Comparison of ENCODE assay signal across 26 mouse cellular contexts in the genomic region with DNA sequence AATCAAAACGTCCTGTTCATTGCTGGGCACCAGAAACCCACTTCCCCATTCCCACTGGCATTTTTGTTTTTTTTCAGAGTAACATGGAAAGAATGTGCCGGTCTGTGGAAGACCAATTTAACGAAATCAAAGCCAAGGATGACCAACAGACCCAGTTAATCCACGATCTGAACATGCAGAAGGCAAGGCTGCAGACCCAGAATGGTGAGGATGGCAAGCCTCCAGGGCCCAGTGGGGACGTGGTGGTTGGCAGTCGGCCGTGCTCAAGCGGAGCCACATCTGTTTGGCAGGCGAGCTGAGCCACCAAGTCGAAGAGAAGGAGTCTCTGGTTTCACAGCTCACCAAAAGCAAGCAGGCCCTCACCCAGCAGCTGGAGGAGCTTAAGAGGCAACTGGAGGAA. TPM values are rescaled to one million over a fixed set of nuclear protein-coding genes. Genes with fewer than 3 reads are reported as not detected.
DNase-seq lines count a peak whose midpoint lies in the region; ATAC-seq and TF ChIP-seq lines count a peak whose summit lies in the region.
"Had no signal": no experiment of that assay in that cellular context is flagged by ENCODE, and none has a peak within 500 bp of the region (broad histone marks: within the 10 kb centered on the region; RNA-seq: fewer than 3 reads in every experiment).

No protein-coding gene starts in this region.

- no peak for ATAC-seq in hindbrain, postnatal 0 days
- ATAC-seq in limb, embryonic 15.5 days (ENCODE audit: insufficient number of reproducible peaks, low FRiP score, low TSS enrichment, low read depth), result peak; percentile 44; the same call in 1 of the 2 replicates
- ATAC-seq: activated CD4-positive, CD25-positive, alpha-beta regulatory T cell, adult 4 months; forebrain, embryonic 15.5 days; intestine, embryonic 16.5 days; Patski had no signal

- H3K9ac ChIP-seq in hindbrain, postnatal 0 days (replicated peaks; ENCODE audit: low read length), result no peak overlapping the region
- no peak overlapping the region for H3K9ac ChIP-seq in limb, embryonic 15.5 days
- H3K9ac ChIP-seq: embryonic facial prominence, embryonic 13.5 days; forebrain, embryonic 15.5 days; heart, embryonic 15.5 days; hindbrain, embryonic 14.5 days had no signal

- H3K9me3 ChIP-seq in hindbrain, postnatal 0 days (ENCODE audit: low read length), result no peaks in the 10 kb centered on the region
- H3K9me3 ChIP-seq in hindbrain, embryonic 10.5 days, result no peaks in the 10 kb centered on the region
- no peaks in the 10 kb centered on the region for H3K9me3 ChIP-seq in limb, embryonic 15.5 days
- H3K9me3 ChIP-seq: embryonic facial prominence, embryonic 13.5 days; forebrain, embryonic 15.5 days; heart, embryonic 15.5 days had no signal

- H3K27ac ChIP-seq in hindbrain, postnatal 0 days, result no peak overlapping the region
- H3K27ac ChIP-seq in hindbrain, embryonic 10.5 days, result no peak overlapping the region
- peak overlapping the region; percentile 11; the same call in 1 of the 2 replicates for H3K27ac ChIP-seq in limb, embryonic 15.5 days
- H3K27ac ChIP-seq: forebrain, embryonic 15.5 days; heart, embryonic 15.5 days; hindbrain, embryonic 14.5 days had no signal

- DNase-seq in cerebellum, postnatal 14 days, result peak; percentile 65 to 70
- no peak for DNase-seq in cerebellum, postnatal 36 days
- peak; percentile 41 for DNase-seq in hindbrain, postnatal 0 days (ENCODE audit: low spot score)
- DNase-seq in hindbrain, embryonic 10.5 days (ENCODE audit: low spot score), result no peak
- DNase-seq in Muller cell, postnatal 12 days (ENCODE audit: inconsistent ontology term), result peak; percentile 64
- DNase-seq in frontal cortex, postnatal 25 days (ENCODE audit: low spot score in 2 of 2), result no peak
- DNase-seq: adrenal gland, postnatal 14 days; cerebellum, adult 11-12 months; cerebellum, adult 9-11 months; heart, adult 18-20 months; heart, postnatal 14 days had no signal

- TF ChIP-seq CTCF in hindbrain, postnatal 0 days (IDR thresholded peaks at IDR 0.05; ENCODE audit: low read depth), result no peak

- no peak overlapping the region for H3K4me2 ChIP-seq in hindbrain, postnatal 0 days (ENCODE audit: low read depth, low read length)
- no peak overlapping the region for H3K4me2 ChIP-seq in limb, embryonic 15.5 days
- H3K4me2 ChIP-seq: embryonic facial prominence, embryonic 13.5 days; forebrain, embryonic 15.5 days; heart, embryonic 11.5 days; heart, embryonic 15.5 days; hindbrain, embryonic 14.5 days had no signal

- H3K36me3 ChIP-seq in hindbrain, postnatal 0 days (ENCODE audit: insufficient read depth, low read length), result no peaks in the 10 kb centered on the region
- no peaks in the 10 kb centered on the region for H3K36me3 ChIP-seq in hindbrain, embryonic 10.5 days
- H3K36me3 ChIP-seq in limb, embryonic 15.5 days, result no peaks in the 10 kb centered on the region
- H3K36me3 ChIP-seq: embryonic facial prominence, embryonic 13.5 days; forebrain, embryonic 15.5 days; heart, embryonic 15.5 days had no signal

- H3K4me3 ChIP-seq in hindbrain, postnatal 0 days (ENCODE audit: low read length), result no peak overlapping the region
- no peak overlapping the region for H3K4me3 ChIP-seq in hindbrain, embryonic 10.5 days
- H3K4me3 ChIP-seq in limb, embryonic 15.5 days, result no peak overlapping the region
- H3K4me3 ChIP-seq: embryonic facial prominence, embryonic 13.5 days; erythroblast, embryonic 14.5 days; forebrain, embryonic 15.5 days; heart, embryonic 15.5 days had no signal

- WGBS in hindbrain, postnatal 0 days, result 52% methylated on average over 10 of the region's 10 CpGs
- 80% methylated on average over 10 of the region's 10 CpGs for WGBS in hindbrain, embryonic 10.5 days
- 35% methylated on average over 10 of the region's 10 CpGs for WGBS in limb, embryonic 15.5 days

- H3K27me3 ChIP-seq in hindbrain, postnatal 0 days (ENCODE audit: insufficient read depth, low read length), result no peaks in the 10 kb centered on the region
- no peaks in the 10 kb centered on the region for H3K27me3 ChIP-seq in hindbrain, embryonic 10.5 days (ENCODE audit: insufficient read depth, poor library complexity, severe bottlenecking)
- no peaks in the 10 kb centered on the region for H3K27me3 ChIP-seq in limb, embryonic 15.5 days
- H3K27me3 ChIP-seq: forebrain, embryonic 15.5 days had no signal

- no peaks in the 10 kb centered on the region for H3K4me1 ChIP-seq in hindbrain, postnatal 0 days (ENCODE audit: insufficient read depth, low read length)
- no peaks in the 10 kb centered on the region for H3K4me1 ChIP-seq in hindbrain, embryonic 10.5 days (replicated peaks)
- peaks cover 8% of the 10 kb centered on the region for H3K4me1 ChIP-seq in limb, embryonic 15.5 days
- H3K4me1 ChIP-seq: forebrain, embryonic 15.5 days had no signal

RNA-seq across cellular contexts. Expression of a gene that starts 36.6 kb away (rescaled TPM):
- total RNA-seq in hindbrain, postnatal 0 days (2014; rRNA removed), result under 0.01 and 0.07 TPM in 2 replicates
- 0.39 and 0.53 TPM in 2 replicates for polyA plus RNA-seq in hindbrain, postnatal 0 days (2015; fragmentation: Nextera tagmentation; extraction: Ambion mirVana)
- not detected in 2 replicates for polyA plus RNA-seq in hindbrain, embryonic 10.5 days (2016; fragmentation: Nextera tagmentation; extraction: Ambion mirVana)
- 0.10 and 0.27 TPM in 2 replicates for polyA plus RNA-seq in limb, embryonic 15.5 days (2015; fragmentation: Nextera tagmentation; extraction: Ambion mirVana)
- total RNA-seq: adrenal gland, adult 18-20 months; adrenal gland, postnatal 14 days; heart, adult 18-20 months; heart, postnatal 14 days; hematopoietic stem cell, adult 5-6 weeks; MEL had no signal
- polyA plus RNA-seq: C2C12; erythroblast, embryonic 14.5 days; forebrain, embryonic 11.5 days; heart, embryonic 11.5 days; intestine, embryonic 16.5 days; Patski had no signal

Comparison
In these comparisons a context has a peak if more than half of its experiments do, and no peak if none do; other contexts are left out.
1. DNase-seq: peak in cerebellum, postnatal 14 days (2 of 2), hindbrain, postnatal 0 days (single experiment) and Muller cell, postnatal 12 days (single experiment); none in cerebellum, postnatal 36 days (0 of 2), hindbrain, embryonic 10.5 days (single experiment) and frontal cortex, postnatal 25 days (0 of 2).